Comparison of ENCODE assay signal across 20 mouse cellular contexts in genomic region chr10:117576881-117577730, GRCm38 (mm10).
DNase-seq lines count a peak whose midpoint lies in the region.
"Had no signal": no experiment of that assay in that cellular context is flagged by ENCODE, and none has a peak within 500 bp of the region (broad histone marks: within the 10 kb centered on the region; RNA-seq: fewer than 3 reads in every experiment).

No protein-coding gene starts in this region.

- no peaks in the 10 kb centered on the region for H3K27me3 ChIP-seq in splenic B cell, adult 2 months (ENCODE audit: control insufficient read depth, insufficient read depth, low read length, poor library complexity, severe bottlenecking)
- H3K27me3 ChIP-seq: embryonic facial prominence, embryonic 15.5 days; intestine, embryonic 15.5 days had no signal

- no peaks in the 10 kb centered on the region for H3K36me3 ChIP-seq in splenic B cell, adult 2 months (ENCODE audit: control insufficient read depth, insufficient read depth, low read length, poor library complexity, severe bottlenecking)
- H3K36me3 ChIP-seq: embryonic facial prominence, embryonic 12.5 days; embryonic facial prominence, embryonic 15.5 days; hindbrain, embryonic 12.5 days; hindbrain, embryonic 15.5 days; intestine, embryonic 15.5 days had no signal

- peak; percentile 93 for DNase-seq in 3T3-L1 (ENCODE audit: low read depth, low spot score)
- DNase-seq in 416B (ENCODE audit: low read depth): peak; percentile 8
- DNase-seq in adipocyte (ENCODE audit: low spot score): peak; percentile 94
- peak; percentile 38 for DNase-seq in splenic B cell, adult 2 months (ENCODE audit: low read depth, low spot score)
- no peak for DNase-seq in thymus, postnatal 4 days
- DNase-seq in frontal cortex, postnatal 10 days (ENCODE audit: low spot score in 2 of 2): no peak
- DNase-seq: adrenal gland, postnatal 10 days; adrenal gland, postnatal 36 days; cerebellum, adult 18-20 months; cerebellum, adult 9-11 months; cerebellum, postnatal 25 days; forebrain, postnatal 0 days; gastrocnemius, postnatal 10 days; gastrocnemius, postnatal 36 days; heart, adult 11 months had no signal

Comparison
In these comparisons a context has a peak if more than half of its experiments do, and no peak if none do; other contexts are left out.
1. DNase-seq: peak in 3T3-L1 (single experiment), 416B (single experiment), adipocyte (single experiment) and splenic B cell, adult 2 months (single experiment); none in thymus, postnatal 4 days (single experiment) and frontal cortex, postnatal 10 days (0 of 2).